Mouse (Mus musculus): ENCODE data around the gene Colq. TPM values are rescaled to one million over a fixed set of nuclear protein-coding genes. Genes with fewer than 3 reads are reported as not detected.

The Colq gene
- polyA plus RNA-seq, 1 experiment, result not detected

GRCm38 (mm10) chr14:31564452-31565179, 26.5 kb downstream of the Colq start:
- H3K36me3 ChIP-seq (ENCODE audit: control insufficient read depth, insufficient read depth), result no peaks in the 10 kb centered on the region
- H3K79me3 ChIP-seq (ENCODE audit: low read depth), result no peaks in the 10 kb centered on the region
- no peak for TF ChIP-seq CTCF (IDR thresholded peaks at IDR 0.05; ENCODE audit: control insufficient read depth, insufficient read depth, insufficient read length)
- no peak for TF ChIP-seq MAX (IDR thresholded peaks at IDR 0.05)
- no peak overlapping the region for H3ac ChIP-seq (ENCODE audit: control insufficient read depth, insufficient read length, low read depth)
- H3K79me2 ChIP-seq (ENCODE audit: control insufficient read depth, insufficient read depth), result no peaks in the 10 kb centered on the region
- peaks cover 9% of the 10 kb centered on the region for H3K27me3 ChIP-seq (ENCODE audit: control insufficient read depth, insufficient read depth, insufficient read length)
- no peak overlapping the region for H3K4me3 ChIP-seq (ENCODE audit: insufficient read depth, poor library complexity, severe bottlenecking)

GRCm38 (mm10) chr14:31560886-31561285, 30.3 kb downstream of the Colq start:
- peaks cover 23% of the 10 kb centered on the region for H3K27me3 ChIP-seq (ENCODE audit: control insufficient read depth, insufficient read depth, insufficient read length)
- H3K36me3 ChIP-seq (ENCODE audit: control insufficient read depth, insufficient read depth), result no peaks in the 10 kb centered on the region
- no peaks in the 10 kb centered on the region for H3K79me2 ChIP-seq (ENCODE audit: control insufficient read depth, insufficient read depth)
- TF ChIP-seq MYOG (IDR thresholded peaks at IDR 0.05; ENCODE audit: control insufficient read depth, extremely low read depth, insufficient read length) (no peak), MAX (IDR thresholded peaks at IDR 0.05) (no peak), MYOD1 (IDR thresholded peaks at IDR 0.05; ENCODE audit: control insufficient read depth, insufficient read length, low read depth) (no peak), FOSL1 (IDR thresholded peaks at IDR 0.05; ENCODE audit: insufficient read depth, low read length, poor library complexity, severe bottlenecking) (no peak), USF1 (IDR thresholded peaks at IDR 0.05; ENCODE audit: low read depth) (no peak), CEBPB (IDR thresholded peaks at IDR 0.05; ENCODE audit: low read depth) (no peak), CTCF (IDR thresholded peaks at IDR 0.05; ENCODE audit: control insufficient read depth, insufficient read depth, insufficient read length) (no peak)
- no peak overlapping the region for H3K4me3 ChIP-seq (ENCODE audit: insufficient read depth, poor library complexity, severe bottlenecking)
- H3K79me3 ChIP-seq (ENCODE audit: low read depth), result no peaks in the 10 kb centered on the region
- H3ac ChIP-seq (ENCODE audit: control insufficient read depth, insufficient read length, low read depth), result no peak overlapping the region

DNA sequence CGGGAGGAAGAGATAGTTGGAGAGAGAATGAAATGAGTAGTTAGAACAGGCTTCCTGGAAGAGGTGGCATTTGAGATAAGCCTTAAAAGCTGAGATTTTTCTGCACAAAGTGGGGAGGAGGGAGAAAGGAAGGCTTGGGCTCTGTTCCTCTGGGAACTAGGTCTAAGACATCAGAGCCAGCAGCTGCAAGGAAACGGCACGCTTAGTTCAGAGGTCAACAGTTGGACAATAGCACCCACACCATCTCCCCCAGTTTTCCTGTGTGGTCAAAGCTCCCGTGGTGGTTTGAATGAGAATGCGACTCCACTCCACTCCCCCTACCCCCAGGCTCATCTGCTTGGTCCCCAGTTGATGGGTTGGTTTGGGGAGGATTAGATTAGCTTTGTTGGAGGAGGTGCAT, 31.9 kb downstream of the Colq start:
- no peak for TF ChIP-seq USF1 (IDR thresholded peaks at IDR 0.05; ENCODE audit: low read depth)
- no peak for TF ChIP-seq CTCF (IDR thresholded peaks at IDR 0.05; ENCODE audit: control insufficient read depth, insufficient read depth, insufficient read length)
- no peak for TF ChIP-seq MYOG (IDR thresholded peaks at IDR 0.05; ENCODE audit: control insufficient read depth, extremely low read depth, insufficient read length)
- TF ChIP-seq MYOD1 (IDR thresholded peaks at IDR 0.05; ENCODE audit: control insufficient read depth, insufficient read length, low read depth), result no peak
- no peak for TF ChIP-seq CEBPB (IDR thresholded peaks at IDR 0.05; ENCODE audit: low read depth)
- no peak for TF ChIP-seq FOSL1 (IDR thresholded peaks at IDR 0.05; ENCODE audit: insufficient read depth, low read length, poor library complexity, severe bottlenecking)
- TF ChIP-seq MAX (IDR thresholded peaks at IDR 0.05), result no peak
- no peaks in the 10 kb centered on the region for H3K79me2 ChIP-seq (ENCODE audit: control insufficient read depth, insufficient read depth)
- H3K4me3 ChIP-seq (ENCODE audit: insufficient read depth, poor library complexity, severe bottlenecking), result no peak overlapping the region
- no peaks in the 10 kb centered on the region for H3K36me3 ChIP-seq (ENCODE audit: control insufficient read depth, insufficient read depth)
- no peaks in the 10 kb centered on the region for H3K79me3 ChIP-seq (ENCODE audit: low read depth)
- H3ac ChIP-seq (ENCODE audit: control insufficient read depth, insufficient read length, low read depth), result no peak overlapping the region
- H3K27me3 ChIP-seq (ENCODE audit: control insufficient read depth, insufficient read depth, insufficient read length), result peaks cover 23% of the 10 kb centered on the region

DNA sequence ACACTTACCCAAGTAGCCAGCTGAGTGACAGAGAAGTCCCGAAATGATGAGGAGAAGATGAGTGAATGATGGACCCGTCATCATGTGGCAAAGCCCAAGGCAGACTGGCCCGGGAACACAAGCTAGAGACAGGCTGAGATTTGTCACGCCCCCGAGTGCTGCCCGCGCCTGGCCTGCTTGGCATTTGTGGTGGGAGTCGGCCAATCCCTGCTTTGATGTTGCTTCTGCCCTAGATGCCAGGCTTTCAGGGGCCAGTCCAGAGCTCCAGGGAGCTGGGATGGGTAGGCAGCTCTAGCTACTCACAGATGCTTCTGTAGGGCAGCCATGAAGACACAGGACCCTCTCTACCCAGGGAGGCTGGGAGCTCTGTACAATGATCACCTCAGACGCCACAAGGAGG, 33.4 kb downstream of the Colq start:
- H3K79me2 ChIP-seq (ENCODE audit: control insufficient read depth, insufficient read depth), result no peaks in the 10 kb centered on the region
- H3K79me3 ChIP-seq (ENCODE audit: low read depth), result no peaks in the 10 kb centered on the region
- TF ChIP-seq USF1 (IDR thresholded peaks at IDR 0.05; ENCODE audit: low read depth) (no peak), CTCF (IDR thresholded peaks at IDR 0.05; ENCODE audit: control insufficient read depth, insufficient read depth, insufficient read length) (no peak), MYOG (IDR thresholded peaks at IDR 0.05; ENCODE audit: control insufficient read depth, extremely low read depth, insufficient read length) (no peak), FOSL1 (IDR thresholded peaks at IDR 0.05; ENCODE audit: insufficient read depth, low read length, poor library complexity, severe bottlenecking) (no peak), MYOD1 (IDR thresholded peaks at IDR 0.05; ENCODE audit: control insufficient read depth, insufficient read length, low read depth) (no peak), CEBPB (IDR thresholded peaks at IDR 0.05; ENCODE audit: low read depth) (no peak), MAX (IDR thresholded peaks at IDR 0.05) (no peak)
- no peak overlapping the region for H3K4me3 ChIP-seq (ENCODE audit: insufficient read depth, poor library complexity, severe bottlenecking)
- no peak overlapping the region for H3ac ChIP-seq (ENCODE audit: control insufficient read depth, insufficient read length, low read depth)
- no peaks in the 10 kb centered on the region for H3K36me3 ChIP-seq (ENCODE audit: control insufficient read depth, insufficient read depth)
- peaks cover 23% of the 10 kb centered on the region for H3K27me3 ChIP-seq (ENCODE audit: control insufficient read depth, insufficient read depth, insufficient read length)

DNA sequence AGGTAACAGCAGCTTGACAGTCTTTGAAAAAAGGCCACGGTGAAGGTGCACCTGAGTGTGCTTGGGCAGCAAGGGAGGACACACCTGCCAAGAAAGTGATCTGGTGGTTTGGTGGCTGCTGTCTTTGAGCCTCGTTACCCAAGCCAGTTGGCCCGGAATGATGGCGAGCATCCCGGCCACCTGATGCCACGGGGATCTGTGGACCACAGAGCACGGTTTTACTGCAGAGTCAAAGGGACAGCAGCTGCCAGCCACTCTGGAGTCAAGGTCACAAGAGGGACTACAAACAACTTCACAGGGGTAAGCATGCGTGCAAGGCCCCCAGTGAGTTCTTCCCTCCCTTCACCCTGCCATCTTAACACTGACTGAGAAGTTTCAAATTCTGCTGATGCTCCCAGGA, 33.9 kb downstream of the Colq start:
- Histone ChIP-seq H3K4me3 (ENCODE audit: insufficient read depth, poor library complexity, severe bottlenecking) (no peak overlapping the region), H3K79me3 (ENCODE audit: low read depth) (no peaks in the 10 kb centered on the region), H3K27me3 (ENCODE audit: control insufficient read depth, insufficient read depth, insufficient read length) (peaks cover 23% of the 10 kb centered on the region), H3ac (ENCODE audit: control insufficient read depth, insufficient read length, low read depth) (no peak overlapping the region), H3K36me3 (ENCODE audit: control insufficient read depth, insufficient read depth) (no peaks in the 10 kb centered on the region), H3K79me2 (ENCODE audit: control insufficient read depth, insufficient read depth) (no peaks in the 10 kb centered on the region)
- no peak for TF ChIP-seq CEBPB (IDR thresholded peaks at IDR 0.05; ENCODE audit: low read depth)

- no peaks in the 10 kb centered on the region for H3K79me2 ChIP-seq (ENCODE audit: control insufficient read depth, insufficient read depth)
- H3K36me3 ChIP-seq (ENCODE audit: control insufficient read depth, insufficient read depth), result no peaks in the 10 kb centered on the region
- no peaks in the 10 kb centered on the region for H3K79me3 ChIP-seq (ENCODE audit: low read depth)
- no peak for TF ChIP-seq CEBPB (IDR thresholded peaks at IDR 0.05; ENCODE audit: low read depth)
- TF ChIP-seq MAX (IDR thresholded peaks at IDR 0.05), result no peak
- no peak for TF ChIP-seq FOSL1 (IDR thresholded peaks at IDR 0.05; ENCODE audit: insufficient read depth, low read length, poor library complexity, severe bottlenecking)
- TF ChIP-seq MYOD1 (IDR thresholded peaks at IDR 0.05; ENCODE audit: control insufficient read depth, insufficient read length, low read depth), result no peak
- TF ChIP-seq MYOG (IDR thresholded peaks at IDR 0.05; ENCODE audit: control insufficient read depth, extremely low read depth, insufficient read length), result no peak
- no peak for TF ChIP-seq USF1 (IDR thresholded peaks at IDR 0.05; ENCODE audit: low read depth)
- no peak for TF ChIP-seq CTCF (IDR thresholded peaks at IDR 0.05; ENCODE audit: control insufficient read depth, insufficient read depth, insufficient read length)
- H3K4me3 ChIP-seq (ENCODE audit: insufficient read depth, poor library complexity, severe bottlenecking), result no peak overlapping the region
- H3ac ChIP-seq (ENCODE audit: control insufficient read depth, insufficient read length, low read depth), result no peak overlapping the region
- H3K27me3 ChIP-seq (ENCODE audit: control insufficient read depth, insufficient read depth, insufficient read length), result peaks cover 23% of the 10 kb centered on the region
Observed at GRCm38 (mm10) chr14:31556526-31557260, 34.5 kb downstream of the Colq start.
